Mouse (Mus musculus) layer of hippocampus, adult 2 months (tissue): ENCODE results near the gene Rab14. TPM values are rescaled to one million over a fixed set of nuclear protein-coding genes. Genes with fewer than 3 reads are reported as not detected.
A peak's percentile ranks its signal among the peaks of the same experiment; 100 is the strongest.

Experiments used
- DNase-seq, 2 experiments: peaks; one replicate each; pipeline ENCODE4 v3.0.0; 2022; ENCODE audit warnings: low spot score in 2 of 2
- H3K27ac ChIP-seq: fragments of 200-600 bp; 2 replicates; pipeline ENCODE4 v1.8.1; 2022
- H3K4me3 ChIP-seq: fragments of 200-600 bp; 2 replicates; pipeline ENCODE4 v1.8.1; 2022; ENCODE audit warnings: mild to moderate bottlenecking
- CTCF ChIP-seq: fragments of 200-600 bp; conservative IDR thresholded peaks from 2 replicates; pipeline ENCODE4 v1.8.1; 2022; ENCODE audit warnings: antibody characterized with exemption, mild to moderate bottlenecking, moderate library complexity
- total RNA-seq, 2 experiments: library from RNA; stranded (reverse); gene quantifications; 2 replicates each; pipeline ENCODE4 v1.2.3; 2021

Gene Rab14
- total RNA-seq, 2 experiments from 2014 or later = 234 to 238 TPM

- H3K4me3 ChIP-seq = no peak overlapping the region
- DNase-seq = no peak
- TF ChIP-seq CTCF = no peak
- H3K27ac ChIP-seq = no peak overlapping the region
Measured at GRCm38 (mm10) chr2:35188929-35189328, 12.0 kb downstream of the Rab14 start.

DNA sequence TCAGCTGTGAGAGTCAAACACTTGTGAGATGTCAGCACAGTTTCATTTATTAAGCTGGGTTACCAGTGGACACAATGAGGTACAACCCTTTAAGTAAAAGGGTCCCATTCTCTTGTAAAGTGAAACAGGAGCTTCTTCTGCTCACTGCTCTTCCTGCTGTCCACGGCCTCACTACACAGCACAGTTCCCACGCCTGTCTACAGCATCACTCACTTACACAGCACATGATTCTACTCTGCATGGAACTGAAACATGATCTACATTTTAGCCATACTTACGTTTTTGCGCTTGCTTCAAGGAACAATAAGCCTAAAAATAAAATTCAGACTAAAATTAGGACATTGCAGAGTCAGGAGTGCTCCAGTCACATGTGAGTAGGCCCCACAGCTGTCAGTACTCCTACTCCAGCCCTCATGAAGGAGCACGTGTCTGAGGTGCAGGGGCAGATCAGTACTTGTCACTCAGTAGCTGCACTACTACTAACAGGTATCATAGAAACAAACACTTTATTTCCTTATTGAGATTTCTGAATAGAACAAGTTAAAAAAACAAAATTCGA, 17.7 kb downstream of the Rab14 start:
- Histone ChIP-seq H3K27ac (peak overlapping the region; percentile 49; the same call in 1 of the 2 replicates), H3K4me3 (no peak overlapping the region)
- TF ChIP-seq CTCF = no peak
- no peak for DNase-seq

GRCm38 (mm10) chr2:35178153-35178552, 22.8 kb downstream of the Rab14 start:
- Histone ChIP-seq H3K27ac (no peak overlapping the region), H3K4me3 (no peak overlapping the region)
- TF ChIP-seq CTCF = no peak
- DNase-seq = no peak

GRCm38 (mm10) chr2:35175281-35176065, 25.4 kb downstream of the Rab14 start:
- TF ChIP-seq CTCF = no peak
- Histone ChIP-seq H3K4me3 (no peak overlapping the region), H3K27ac (no peak overlapping the region)
- DNase-seq = no peak

DNA sequence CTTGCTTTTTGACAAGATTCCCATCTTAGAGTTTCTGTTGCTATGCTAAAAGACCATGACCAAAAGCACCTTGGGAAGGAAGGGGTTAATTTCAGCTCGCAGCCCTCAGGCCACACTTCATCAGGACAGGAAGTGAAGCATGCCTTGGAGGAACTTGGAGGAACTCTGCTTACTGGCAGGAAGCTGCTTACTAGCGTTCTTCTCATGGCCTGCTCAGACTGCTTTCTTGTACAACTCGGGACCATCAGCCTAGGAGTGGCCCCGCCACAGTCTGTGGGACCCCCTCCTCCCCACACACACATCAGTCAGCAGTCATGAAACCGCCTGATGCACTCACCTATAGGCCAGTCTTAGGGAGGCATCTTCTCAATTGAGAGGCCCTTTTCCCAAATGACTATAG, 26.8 kb downstream of the Rab14 start:
- TF ChIP-seq CTCF = no peak
- H3K27ac ChIP-seq = no peak overlapping the region
- no peak overlapping the region for H3K4me3 ChIP-seq
- DNase-seq = no peak

- no peak overlapping the region for H3K27ac ChIP-seq
- DNase-seq = no peak
Measured at GRCm38 (mm10) chr2:35173666-35174065, 27.3 kb downstream of the Rab14 start.

DNA sequence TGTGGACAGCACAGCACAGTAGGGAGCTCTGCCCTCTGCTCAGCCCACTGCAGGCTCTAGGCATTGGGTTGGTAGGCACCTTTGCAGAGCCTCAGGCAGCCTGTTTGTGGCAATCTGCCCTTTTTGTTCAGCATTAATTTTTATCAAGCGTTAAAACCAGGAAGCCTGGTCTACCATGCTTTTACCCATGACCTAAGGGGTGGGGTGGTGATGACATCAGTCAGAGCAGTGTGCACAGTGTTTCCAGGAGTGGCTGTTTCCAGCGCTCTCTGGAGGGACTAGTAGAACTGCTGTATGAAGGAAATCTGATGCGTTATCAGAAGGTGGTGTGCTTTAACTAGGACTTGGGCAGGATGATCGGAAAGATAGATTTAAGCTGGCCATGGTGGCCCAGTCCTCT, 28.7 kb downstream of the Rab14 start:
- DNase-seq = no peak
- Histone ChIP-seq H3K27ac (no peak overlapping the region), H3K4me3 (no peak overlapping the region)
- TF ChIP-seq CTCF = no peak

More at GRCm38 (mm10) chr2:35173666-35174065, 27.3 kb downstream of the Rab14 start:
- no peak overlapping the region for H3K4me3 ChIP-seq
- no peak for TF ChIP-seq CTCF

- DNase-seq = no peak
- TF ChIP-seq CTCF = no peak
- Histone ChIP-seq H3K4me3 (no peak overlapping the region), H3K27ac (no peak overlapping the region)
Measured at GRCm38 (mm10) chr2:35171341-35171861, 29.5 kb downstream of the Rab14 start.

DNA sequence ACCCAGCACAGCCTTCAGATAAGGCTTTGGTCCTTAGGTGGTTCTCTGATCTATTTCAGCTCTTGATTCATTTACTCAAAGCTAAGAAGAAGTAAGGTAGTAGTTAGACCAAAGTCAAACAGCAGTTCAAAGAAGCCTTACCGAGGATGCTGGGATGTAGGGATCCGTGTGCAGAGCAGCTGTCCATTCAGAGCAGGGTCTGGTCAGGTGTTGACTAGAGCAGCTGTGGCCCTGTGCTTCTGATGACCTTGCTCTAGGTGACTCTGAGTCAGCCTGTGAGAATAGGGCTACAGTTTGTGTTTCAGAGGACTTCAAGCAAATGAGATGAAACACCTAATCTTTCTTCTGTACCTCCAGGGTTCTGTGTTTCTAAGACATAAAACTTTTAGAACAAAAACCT, 31.5 kb downstream of the Rab14 start:
- TF ChIP-seq CTCF = no peak
- H3K4me3 ChIP-seq = no peak overlapping the region
- H3K27ac ChIP-seq = no peak overlapping the region
- no peak for DNase-seq

DNA sequence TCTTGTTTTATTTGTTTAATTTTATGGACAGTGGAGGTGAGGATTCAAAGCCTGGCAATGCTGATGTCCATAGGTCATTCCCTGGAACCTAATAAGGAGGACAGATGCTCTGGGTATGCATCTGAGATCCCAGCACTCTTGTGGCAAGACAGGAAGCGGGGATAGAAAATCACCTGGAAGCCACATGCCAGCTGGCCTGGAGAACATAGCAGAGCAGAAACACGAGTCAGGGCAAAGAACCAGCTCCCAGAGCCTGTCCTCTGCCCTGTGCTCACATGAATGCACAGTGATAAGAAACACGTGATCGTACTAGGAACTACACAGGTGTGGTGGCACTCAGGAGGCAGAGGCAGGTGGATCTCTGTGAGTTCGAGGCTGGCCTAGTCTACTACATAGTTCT, 34.1 kb downstream of the Rab14 start:
- no peak for DNase-seq
- no peak overlapping the region for H3K4me3 ChIP-seq
- no peak for TF ChIP-seq CTCF
- H3K27ac ChIP-seq = no peak overlapping the region

GRCm38 (mm10) chr2:35165416-35165815, 35.5 kb downstream of the Rab14 start:
- TF ChIP-seq CTCF = no peak
- no peak overlapping the region for H3K4me3 ChIP-seq
- DNase-seq = no peak
- H3K27ac ChIP-seq = no peak overlapping the region

- no peak for DNase-seq
- no peak overlapping the region for H3K27ac ChIP-seq
- no peak overlapping the region for H3K4me3 ChIP-seq
- TF ChIP-seq CTCF = no peak
Measured at GRCm38 (mm10) chr2:35163396-35163795, 37.5 kb downstream of the Rab14 start.

- DNase-seq = no peak
- TF ChIP-seq CTCF = no peak
- Histone ChIP-seq H3K4me3 (no peak overlapping the region), H3K27ac (no peak overlapping the region)
Measured at GRCm38 (mm10) chr2:35161846-35162488, 39.0 kb downstream of the Rab14 start.
